Mouse (Mus musculus) kidney, postnatal 14 days (tissue): ENCODE data around the gene Ubiad1.
A peak's percentile ranks its signal among the peaks of the same experiment; 100 is the strongest.

Experiments used
- DNase-seq: peaks from one replicate; pipeline ENCODE4 v3.0.0; 2022; ENCODE audit warnings: mixed read lengths

The Ubiad1 gene

DNA sequence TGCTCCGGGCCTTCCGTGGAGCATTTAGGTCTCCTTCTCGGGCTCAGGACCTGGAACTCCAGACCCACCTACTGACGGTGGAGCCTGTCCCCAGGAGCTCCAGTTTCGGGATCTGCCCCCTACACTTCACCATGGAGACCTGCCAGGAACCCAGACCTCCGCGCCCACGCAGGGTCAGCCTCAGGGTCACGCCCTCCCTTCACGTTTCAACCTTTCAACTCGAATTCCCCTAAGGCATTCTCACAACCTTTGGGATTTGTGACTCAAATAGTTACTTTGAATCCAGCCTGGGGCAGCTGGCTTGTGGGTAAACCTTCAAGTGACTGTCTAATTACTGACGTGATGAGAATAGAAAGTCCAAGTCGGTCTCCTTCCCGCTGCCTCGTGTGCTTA, 4.3 kb upstream of the Ubiad1 start:
- DNase-seq, result no peak

DNA sequence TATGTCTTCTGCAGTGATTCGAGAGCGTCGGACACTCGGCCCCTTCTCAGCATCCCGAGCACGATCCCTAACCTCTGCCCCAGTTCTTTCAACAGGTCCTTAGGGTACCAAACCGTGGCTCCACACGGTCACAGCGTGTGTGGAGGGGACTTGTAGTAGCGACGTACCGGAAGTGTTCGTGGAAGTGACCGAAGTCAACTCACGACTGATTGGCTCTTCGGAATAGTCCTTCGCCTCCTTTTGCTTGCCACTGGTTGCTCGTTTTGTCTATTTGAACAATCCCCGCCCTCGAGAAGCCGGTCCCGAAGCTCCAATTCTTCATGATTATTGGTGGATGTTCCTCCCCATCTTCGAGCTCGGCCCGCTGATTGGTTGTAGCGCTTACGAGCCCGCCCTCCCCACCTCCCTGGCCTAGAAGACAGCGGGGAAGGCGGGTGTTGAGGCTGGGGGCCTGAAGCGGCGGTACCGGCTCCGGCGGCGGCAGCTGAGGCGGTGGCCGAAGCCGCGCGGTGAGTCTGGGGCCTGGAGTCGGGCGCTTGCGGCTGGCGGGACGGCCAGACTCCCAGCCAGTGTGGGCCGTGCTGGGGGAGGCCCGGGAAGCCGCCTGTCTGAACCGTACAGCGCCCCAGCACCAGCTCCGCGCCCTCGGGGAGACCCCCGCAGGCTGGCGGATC, 3.7 kb upstream of the Ubiad1 start, which contains the start of gene Mtor:
Mtor (plus strand) TSS at position 433 of the 674 bp plus-strand sequence.
- DNase-seq, result peak; percentile 97

DNA sequence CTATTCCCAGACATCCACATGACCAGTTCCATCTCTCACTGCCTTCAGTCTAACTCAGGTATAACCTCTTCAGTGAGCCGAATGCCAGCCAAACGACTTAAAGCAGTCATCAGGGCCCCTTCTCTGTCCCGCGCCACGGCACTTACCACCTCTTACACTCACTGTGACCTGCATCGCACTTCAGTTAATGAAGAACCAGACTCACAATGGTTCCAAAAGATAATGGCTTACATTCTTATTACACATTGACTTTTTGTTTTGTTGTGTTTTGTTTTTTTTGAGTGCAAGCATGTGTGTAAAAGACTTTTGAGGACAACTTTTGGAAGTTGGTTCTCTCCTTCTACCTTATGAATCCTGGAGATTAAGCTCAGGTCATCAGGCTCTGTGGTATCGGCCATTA, 2.0 kb downstream of the Ubiad1 start:
- peak; percentile 37 for DNase-seq

DNA sequence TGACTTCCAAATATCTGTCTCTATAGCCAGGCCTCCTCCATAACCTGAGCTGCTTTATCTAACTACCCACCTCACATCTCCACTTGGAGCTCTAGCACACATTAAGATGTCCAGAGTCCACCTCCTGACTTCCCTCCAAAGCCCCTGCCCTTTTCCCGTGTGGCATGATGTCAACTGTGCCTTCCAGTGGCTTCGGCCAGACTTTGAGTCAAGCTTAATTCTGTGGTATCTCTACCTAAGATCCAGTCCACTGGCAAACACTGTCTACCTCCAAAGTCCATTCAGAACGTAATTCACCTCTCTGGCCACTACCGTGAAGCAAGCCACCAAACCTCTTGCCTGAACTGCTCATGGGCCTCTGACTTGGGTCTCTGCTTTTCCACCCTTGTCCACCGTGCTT, 2.6 kb downstream of the Ubiad1 start:
- DNase-seq, result no peak

DNA sequence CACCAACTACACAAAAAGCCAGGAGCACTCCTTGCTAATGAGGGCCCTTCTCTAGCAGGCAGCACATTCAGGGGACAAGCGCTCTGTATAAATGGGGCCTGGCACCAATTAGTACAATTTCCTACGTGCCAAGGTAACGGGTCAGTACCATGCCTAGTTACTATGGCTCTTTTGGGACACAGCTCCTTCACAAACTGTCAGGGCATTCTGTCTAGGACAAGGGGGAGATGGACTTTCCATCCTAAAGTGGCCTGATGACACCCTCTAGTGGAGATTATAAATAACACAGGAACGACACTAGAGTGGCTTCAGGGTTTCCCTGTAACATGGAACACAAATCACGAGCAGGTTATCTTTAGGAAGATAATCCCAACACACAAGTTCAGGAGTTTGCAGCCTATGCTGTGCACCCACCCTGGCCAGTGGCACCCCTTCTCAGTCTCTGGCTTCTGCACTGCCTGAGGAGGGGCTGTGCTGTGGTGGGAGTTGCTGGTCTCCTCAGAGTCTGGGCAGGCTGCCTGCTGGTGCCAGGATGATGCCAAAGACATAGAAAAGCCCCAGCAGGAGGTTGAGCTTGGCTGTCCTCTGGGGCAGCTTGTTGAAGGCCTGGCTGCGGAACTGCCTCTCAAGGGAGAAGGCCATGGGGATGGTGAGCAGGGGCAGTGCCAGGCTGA, 8.8 kb downstream of the Ubiad1 start:
- no peak for DNase-seq

DNA sequence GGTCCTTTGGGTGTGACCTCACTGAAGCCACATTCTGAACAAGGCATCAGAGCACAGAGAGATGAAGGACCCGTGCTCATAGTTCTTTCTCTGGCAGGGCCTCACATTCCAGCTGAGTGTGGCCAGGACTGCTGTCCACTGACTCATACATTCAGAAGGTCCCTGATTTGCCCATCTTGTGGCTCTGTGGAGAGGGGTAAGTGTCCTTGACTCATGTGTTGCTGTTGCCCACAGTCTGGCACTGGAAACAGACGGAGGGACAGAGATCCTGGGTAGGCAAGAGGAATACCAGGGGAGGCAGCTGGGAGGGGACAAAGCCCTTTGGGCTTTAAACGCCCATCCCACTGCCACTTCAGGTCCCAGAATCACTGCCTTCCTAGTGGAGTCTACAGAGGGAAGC, 9.5 kb downstream of the Ubiad1 start:
- no peak for DNase-seq

DNA sequence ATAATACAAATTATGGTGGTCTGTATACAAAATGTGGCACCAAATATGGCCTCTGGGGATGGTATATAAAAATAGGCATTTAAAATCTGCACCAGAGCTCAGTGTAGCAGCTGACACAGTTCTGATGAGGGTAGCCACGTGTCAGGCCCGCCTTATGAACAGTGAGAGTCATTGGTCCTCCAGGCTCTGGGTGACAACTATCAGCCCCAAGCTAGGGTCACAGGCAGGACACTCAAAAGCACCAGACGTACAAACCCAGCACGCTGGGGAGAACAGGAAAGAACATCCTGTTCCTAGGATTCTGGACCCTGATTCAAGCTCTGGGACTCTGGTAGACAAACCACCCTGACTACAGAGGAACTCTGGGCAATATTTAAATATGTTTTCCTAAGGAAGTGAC, 10.0 kb downstream of the Ubiad1 start:
- DNase-seq, result no peak

DNA sequence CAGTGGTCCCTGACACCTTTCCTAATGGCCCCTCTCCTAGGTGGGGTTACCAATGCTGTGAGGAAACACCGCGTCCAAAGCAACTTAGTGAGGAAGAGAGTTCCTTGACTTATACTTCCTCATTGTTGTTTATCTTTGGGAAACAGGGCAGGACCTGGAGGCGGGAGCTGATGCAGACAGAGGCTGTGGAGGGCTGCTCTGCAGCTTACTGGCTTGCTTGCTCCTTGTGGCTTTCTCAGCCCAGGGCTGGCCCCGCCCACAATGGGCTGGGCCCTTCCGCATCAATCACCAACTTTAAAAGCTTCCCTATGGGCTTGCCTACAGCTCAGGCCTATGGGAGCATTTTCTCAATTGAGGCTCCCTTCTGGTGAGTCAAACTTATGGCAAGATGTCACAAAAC, 10.8 kb downstream of the Ubiad1 start:
- no peak for DNase-seq

DNA sequence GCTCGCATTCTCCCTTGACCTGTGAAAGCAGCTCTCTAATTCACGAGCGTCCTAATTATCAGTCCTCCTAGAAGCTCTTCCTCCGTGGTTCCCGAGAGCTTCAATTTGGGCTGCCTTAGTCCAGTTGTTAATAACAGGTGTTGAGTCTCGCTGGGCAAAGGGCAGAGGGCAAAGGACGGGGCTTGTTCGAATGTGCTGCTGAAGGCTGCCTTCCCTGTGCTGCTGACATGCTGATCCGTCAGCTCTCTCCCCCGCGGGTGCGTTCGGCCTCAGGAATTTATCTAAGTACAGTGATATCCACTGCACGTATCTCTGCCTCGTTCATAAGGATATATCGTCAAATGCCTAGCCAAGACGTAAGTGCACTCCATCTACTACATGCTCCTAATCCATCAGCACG, 11.2 kb downstream of the Ubiad1 start:
- DNase-seq, result peak; percentile 61

DNA sequence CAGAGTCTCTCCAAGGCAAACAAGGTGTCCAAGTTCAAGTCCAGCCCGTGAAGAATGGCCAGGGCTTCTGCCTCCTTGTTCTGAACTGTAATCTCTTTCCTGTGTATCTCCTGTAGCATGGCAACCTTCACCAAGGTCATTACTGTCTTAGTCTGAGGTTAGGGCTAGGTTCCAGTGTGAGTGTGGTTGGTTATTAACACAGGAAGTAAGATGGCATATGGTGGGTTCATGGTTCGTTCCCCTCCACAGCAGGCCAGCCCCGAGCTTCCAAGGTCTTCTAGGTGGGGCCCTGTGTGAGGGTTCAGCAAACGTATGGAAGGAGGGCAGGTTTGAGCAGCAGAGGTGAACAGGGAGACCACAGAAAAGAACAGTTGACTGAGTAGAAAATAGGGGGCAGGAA, 12.1 kb downstream of the Ubiad1 start:
- DNase-seq, result peak; percentile 13

DNA sequence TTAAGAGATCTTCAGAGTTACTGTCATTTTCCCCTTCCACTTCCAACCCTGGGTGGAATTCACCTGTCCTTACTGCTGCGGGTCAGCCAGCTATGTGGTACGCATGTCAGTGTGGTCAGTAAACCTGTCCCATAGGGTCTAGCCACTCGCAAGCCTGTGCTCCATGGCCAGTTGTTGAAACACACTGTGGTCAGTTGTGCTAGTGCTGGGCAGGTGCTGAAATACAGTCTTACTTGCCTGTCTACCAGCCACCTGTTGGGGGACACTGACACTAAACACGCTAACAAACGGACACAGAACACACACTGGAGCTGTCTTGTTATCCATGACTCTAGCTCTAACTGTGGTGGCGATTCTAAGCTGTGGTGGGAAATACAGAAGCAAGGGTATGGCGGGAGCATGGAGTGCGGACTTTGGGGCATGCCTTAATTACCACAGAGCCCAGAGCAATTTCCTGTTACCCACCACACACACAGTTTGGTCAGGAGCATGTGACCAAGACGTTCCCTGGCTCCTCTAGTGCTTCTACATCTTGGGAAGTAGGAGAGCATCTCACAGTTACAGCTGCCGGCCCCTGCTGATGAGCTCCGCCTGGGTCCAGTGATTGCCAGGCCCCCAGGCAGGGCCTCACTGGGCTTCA, 13.6 kb downstream of the Ubiad1 start:
- no peak for DNase-seq

DNA sequence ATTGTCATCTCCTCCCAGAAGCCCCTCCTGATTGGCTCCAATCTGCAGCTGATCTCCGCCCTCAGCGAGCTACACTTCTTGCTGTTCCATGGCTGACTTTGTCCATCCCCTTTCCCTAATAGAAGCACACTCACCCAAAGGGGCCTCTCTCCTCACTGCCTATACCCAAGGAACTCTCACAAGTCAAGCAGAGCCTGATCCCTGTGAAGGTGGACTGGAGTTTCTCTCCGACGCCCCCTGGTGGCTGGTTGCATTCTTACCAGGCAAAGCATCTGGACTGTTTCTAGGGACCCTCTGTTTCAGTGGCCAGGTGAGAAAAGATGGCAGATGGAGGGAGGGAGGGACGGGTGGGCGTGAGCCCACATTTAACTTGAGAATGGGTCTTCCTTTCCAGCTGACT, 14.9 kb downstream of the Ubiad1 start:
- DNase-seq, result peak; percentile 63

DNA sequence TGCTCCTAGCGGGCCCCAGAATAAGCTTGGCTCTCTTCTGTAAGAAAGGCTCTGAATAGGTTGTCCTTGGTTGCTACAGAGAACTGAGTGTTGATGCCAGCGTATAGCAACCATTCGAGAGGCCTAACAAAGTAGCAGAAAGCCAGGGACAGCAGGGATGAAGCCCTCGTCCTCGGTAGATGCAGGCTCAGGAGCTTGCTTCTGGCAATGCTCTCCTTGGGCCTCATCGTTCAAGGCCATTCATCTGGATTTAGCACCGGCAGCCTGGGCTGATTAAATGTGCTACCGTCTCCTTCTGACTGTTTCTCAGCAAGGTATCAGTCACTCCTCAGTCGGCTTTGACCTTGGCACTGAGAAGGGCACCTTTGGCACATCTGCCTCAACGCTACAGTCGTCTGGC, 15.4 kb downstream of the Ubiad1 start:
- no peak for DNase-seq

DNA sequence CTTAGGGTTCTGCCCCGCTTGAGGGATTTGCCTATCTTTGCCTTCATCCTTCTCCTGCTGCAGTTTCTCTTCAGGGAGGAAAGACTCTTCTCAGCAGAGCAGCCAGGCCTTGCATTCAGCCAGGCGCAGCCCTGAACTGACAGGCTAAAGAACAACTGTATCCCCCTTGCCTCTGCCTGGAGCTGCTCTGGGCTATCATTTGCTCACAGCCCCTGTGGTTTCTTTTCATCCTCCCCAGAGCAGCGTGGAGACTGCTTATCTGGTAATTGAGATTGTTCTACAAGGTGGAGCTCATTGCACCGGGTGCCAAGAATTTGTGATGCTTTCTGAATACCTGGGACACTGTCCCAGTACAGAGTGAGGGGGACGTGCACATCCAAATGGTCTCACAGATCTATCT, 16.0 kb downstream of the Ubiad1 start:
- no peak for DNase-seq

DNA sequence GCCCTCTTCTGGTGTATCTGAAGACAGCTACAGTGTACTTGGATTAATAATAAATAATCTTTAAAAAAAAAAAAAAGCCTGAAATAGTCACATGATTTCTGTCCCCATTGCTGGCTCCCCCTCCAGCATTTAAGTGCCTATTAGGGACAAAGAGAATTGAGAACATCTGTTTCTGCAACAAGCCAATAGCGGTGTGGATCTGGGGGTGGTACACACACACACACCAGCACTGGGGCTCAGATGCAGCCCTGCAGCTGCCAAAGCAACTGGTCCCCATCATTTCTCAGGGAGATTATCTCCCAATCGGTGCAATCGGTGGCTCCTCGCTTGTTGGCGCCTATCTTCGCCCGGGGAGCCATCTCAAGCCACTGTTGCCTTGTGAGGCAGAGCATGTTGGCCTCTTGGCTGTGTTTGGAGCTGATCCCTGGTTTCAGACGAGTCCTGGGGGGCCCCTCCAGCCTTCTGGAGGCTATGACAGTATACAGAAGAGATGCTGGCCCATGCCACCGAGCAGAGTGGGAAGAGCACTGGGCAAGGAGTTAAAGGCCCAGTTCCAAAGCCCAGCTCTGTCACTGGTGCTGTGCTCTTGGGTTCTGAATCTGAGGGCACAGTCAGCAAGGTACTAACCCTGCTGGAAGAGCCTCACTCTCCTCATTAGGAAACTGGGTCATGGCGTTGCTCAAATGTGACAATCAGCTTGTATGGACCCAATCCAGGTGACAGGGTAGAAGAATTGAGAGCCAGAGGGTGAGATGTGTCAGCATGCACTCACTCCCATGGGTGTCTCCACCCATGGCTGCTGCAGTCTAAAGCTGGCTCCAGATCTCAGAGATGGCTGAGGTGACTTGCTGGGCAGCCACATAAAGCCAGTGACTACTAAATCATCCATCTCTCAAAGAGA, 17.4 kb downstream of the Ubiad1 start:
- DNase-seq, result no peak

DNA sequence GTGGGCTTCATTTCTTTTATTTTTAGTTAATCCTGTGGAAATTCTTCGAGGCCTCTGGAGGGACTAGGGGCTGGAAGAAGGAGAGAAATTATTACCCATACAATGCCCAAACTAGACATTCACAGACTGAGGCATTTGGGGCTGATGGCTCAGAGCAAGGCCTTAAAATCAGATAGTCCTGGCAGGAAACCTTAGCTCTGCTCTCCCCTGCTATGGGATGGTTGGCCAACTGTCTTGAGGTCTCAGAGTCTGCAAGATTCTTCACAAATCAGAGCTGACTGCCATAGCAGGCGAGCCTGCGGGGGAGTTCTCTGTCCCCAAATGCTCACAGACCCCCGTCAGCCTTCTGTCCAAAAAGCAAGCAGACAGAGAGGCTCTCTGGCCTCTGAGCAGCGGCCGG, 27.0 kb downstream of the Ubiad1 start:
- no peak for DNase-seq

DNA sequence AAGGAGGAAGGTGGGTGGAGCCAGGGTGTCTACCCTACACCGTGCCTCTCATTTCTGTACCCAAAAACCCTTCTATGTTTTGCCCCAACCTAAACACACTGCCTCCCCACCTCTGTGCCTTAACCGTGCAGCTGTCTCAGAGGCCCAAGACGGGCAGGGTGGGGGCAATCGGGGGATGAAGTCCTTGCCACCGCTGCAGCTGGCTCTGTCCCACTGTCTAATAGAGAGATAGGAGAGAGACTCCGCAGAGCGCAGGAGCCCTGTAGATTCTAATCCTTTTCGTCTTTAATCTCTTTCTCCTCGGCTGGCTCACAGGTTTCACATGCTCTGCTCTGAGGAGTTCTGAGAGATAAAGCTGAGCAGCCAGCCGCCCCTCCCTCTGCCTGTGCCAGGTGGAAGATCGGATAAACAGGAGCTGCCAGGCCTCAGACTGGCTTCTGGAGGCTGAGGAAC, 27.5 kb downstream of the Ubiad1 start:
- no peak for DNase-seq

DNA sequence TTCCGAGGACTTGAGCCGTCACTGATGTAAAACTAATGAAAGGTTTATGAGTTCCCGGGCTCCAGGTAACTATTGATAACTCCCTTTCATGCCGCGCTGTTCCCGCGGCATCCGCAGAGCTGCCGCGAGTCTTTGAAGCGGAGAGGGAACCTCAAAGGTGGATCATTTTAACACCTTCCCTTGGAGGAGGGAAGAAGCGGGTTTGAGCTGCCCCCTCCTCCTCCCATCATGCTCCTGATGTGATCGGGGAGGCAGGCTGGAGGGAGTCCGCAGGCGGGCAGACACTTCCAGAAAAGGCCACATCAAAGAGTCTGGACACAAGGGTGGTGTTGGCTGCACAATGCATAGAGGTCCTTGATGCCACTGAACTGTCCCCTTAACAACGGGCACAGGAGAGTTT, 29.0 kb downstream of the Ubiad1 start:
- no peak for DNase-seq

DNA sequence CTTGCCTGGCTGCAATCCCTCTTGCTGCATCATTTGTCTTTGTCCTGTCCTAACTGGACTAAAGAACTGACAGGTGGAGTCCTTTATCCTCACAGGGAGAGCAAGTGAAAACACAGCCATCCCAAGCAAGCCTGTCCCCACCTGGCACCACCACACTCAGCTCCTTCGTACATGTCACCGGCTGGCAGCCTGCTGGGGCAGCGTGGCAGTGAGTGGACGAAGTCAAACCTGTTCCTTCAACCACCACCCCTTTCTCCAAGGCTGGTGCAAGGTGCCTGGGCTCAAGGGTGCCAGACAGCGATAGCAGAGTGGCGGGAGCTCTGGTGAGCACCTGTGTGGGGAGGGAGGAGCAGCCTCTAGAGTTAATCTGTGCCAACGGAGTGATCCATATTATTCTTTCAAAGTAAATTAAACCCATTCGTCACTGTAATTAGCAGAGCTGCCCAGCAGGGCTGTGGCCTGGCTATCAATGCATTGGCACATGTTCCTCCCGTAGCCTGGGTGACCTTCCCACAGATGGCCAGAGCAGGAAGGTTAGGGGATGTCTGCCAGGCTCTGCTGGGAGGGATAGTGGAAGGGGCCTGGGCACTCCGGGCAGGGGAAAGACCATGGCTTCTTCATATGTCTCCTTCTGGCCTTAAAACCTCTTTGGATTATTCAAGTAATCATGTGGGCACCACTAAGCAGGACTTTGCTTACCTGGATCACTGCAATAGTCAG, 36.2 kb downstream of the Ubiad1 start:
- no peak for DNase-seq

DNA sequence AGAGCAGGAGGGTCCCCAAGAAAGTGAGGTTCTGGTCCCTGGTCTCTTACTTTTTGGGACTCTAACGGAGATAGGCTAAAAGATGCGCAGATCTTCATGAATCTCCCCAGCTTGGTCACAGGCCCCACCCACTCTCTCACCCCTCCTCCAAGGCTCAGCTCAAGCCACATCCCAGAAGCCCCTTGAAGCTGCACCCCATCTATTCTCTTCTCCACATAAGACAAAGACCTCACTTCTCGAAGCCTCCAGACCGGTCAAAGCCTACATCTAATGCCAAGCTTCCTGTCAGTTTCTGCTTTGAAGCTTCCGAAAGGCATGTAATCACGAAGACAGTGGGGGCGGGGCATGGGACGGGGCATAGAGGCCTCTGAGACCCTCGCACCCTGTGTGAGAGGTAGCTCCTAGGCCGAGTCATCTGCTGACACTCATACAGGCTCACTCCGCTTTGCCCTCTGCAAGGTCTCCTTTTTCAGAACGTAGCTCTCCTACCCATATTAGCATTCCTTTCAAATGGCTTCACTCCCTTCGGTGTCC, 39.2 kb downstream of the Ubiad1 start:
- no peak for DNase-seq

DNA sequence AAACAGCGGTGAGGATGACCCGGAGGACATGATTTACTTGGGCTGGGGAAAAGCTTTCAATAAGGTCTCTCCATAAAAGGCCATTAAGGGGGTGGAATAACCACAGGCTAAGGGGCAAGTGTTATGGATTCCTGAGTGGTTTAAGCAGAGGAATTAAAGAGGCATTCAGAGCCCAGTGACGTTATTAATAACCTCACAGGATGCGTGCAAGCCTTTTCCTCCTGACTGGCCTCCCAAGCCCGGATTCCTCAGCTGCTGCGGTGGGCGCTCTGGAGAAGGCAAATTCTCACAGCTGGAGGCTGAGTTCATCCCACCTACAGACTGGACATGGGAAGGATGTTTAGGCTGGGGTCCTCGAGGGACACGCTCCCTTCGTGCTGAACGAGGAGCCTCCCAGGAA, 39.8 kb downstream of the Ubiad1 start:
- no peak for DNase-seq

DNA sequence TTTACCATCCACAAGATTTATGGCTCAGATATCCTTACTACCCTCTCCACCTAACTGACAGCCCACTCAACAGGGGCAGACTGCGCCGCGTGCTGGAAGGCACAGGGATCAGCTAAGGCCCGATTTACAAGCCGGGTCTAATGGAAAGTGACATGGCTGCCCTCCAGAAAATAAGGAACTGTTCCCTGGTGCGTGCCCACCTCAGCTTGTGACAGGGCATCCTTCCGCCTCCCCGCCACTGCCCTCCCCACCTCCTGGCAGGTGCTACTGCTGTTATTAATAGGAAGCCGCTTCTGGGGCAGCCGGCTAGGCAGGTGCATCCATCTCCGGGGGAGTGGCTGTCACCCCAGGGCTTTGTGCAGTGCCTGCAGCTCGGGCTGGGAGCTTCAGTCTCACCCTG, 41.2 kb downstream of the Ubiad1 start:
- no peak for DNase-seq
